Mouse (Mus musculus): Measurements from ENCODE around the gene Dcdc2b. TPM values are rescaled to one million over a fixed set of nuclear protein-coding genes. Genes with fewer than 3 reads are reported as not detected.
A peak's percentile ranks its signal among the peaks of the same experiment; 100 is the strongest.

Dcdc2b gene
- total RNA-seq, 2 experiments from 2014 or later: 4.1 to 4.5 TPM

GRCm38 (mm10) chr4:129622120-129622802 lies 8.2 kb upstream of the Dcdc2b start:
- no peak for DNase-seq (ENCODE audit: low spot score in 2 of 2)

- no peak for DNase-seq (ENCODE audit: low spot score in 2 of 2)
Observed at GRCm38 (mm10) chr4:129621283-129621841, 7.3 kb upstream of the Dcdc2b start.

GRCm38 (mm10) chr4:129620419-129621282 lies 6.6 kb upstream of the Dcdc2b start:
- DNase-seq (ENCODE audit: low spot score in 2 of 2): no peak

GRCm38 (mm10) chr4:129618786-129619691 lies 5.0 kb upstream of the Dcdc2b start, which contains the start of gene Iqcc:
TSS of gene Iqcc (minus strand) at chr4:129619099.
- peak; percentile 96 to 97 for DNase-seq (ENCODE audit: low spot score in 2 of 2)

- DNase-seq (ENCODE audit: low spot score in 2 of 2): no peak
Observed at GRCm38 (mm10) chr4:129618031-129618430, 4.0 kb upstream of the Dcdc2b start.

- DNase-seq (ENCODE audit: low spot score in 2 of 2): no peak
Observed at GRCm38 (mm10) chr4:129617121-129617641, 3.1 kb upstream of the Dcdc2b start.

- no peak for DNase-seq (ENCODE audit: low spot score in 2 of 2)
Observed at GRCm38 (mm10) chr4:129616631-129617030, 2.6 kb upstream of the Dcdc2b start.

- DNase-seq (ENCODE audit: low spot score in 2 of 2): no peak
Observed at GRCm38 (mm10) chr4:129615801-129616290, 1.8 kb upstream of the Dcdc2b start.

GRCm38 (mm10) chr4:129610472-129610871 lies 3.6 kb downstream of the Dcdc2b start:
- DNase-seq (ENCODE audit: low spot score in 2 of 2): no peak

GRCm38 (mm10) chr4:129610026-129610425 lies 4.0 kb downstream of the Dcdc2b start:
- DNase-seq (ENCODE audit: low spot score in 2 of 2): no peak

GRCm38 (mm10) chr4:129609139-129609631 lies 4.9 kb downstream of the Dcdc2b start:
- DNase-seq (ENCODE audit: low spot score in 2 of 2): no peak

GRCm38 (mm10) chr4:129608426-129609025 lies 5.5 kb downstream of the Dcdc2b start:
- DNase-seq (ENCODE audit: low spot score in 2 of 2): peak; percentile 83 to 85

GRCm38 (mm10) chr4:129600233-129601158 lies 13.6 kb downstream of the Dcdc2b start, which contains the start of the genes Eif3i and Tmem234:
TSS of gene Eif3i (minus strand) at chr4:129600648.
TSS of gene Tmem234 (plus strand) at chr4:129600668.
- DNase-seq (ENCODE audit: low spot score in 2 of 2): peak; percentile 79 to 88

GRCm38 (mm10) chr4:129588865-129589264 lies 25.2 kb downstream of the Dcdc2b start:
- DNase-seq (ENCODE audit: low spot score in 2 of 2): no peak

- DNase-seq (ENCODE audit: low spot score in 2 of 2): no peak
Observed at GRCm38 (mm10) chr4:129586943-129587342, 27.1 kb downstream of the Dcdc2b start.

- no peak for DNase-seq (ENCODE audit: low spot score in 2 of 2)
Observed at GRCm38 (mm10) chr4:129585773-129586172, 28.3 kb downstream of the Dcdc2b start.

GRCm38 (mm10) chr4:129584884-129585608 lies 29.0 kb downstream of the Dcdc2b start:
- DNase-seq (ENCODE audit: low spot score in 2 of 2): peak; percentile 79 to 80

GRCm38 (mm10) chr4:129584370-129584769 lies 29.7 kb downstream of the Dcdc2b start:
- DNase-seq (ENCODE audit: low spot score in 2 of 2): no peak

All from left cerebral cortex, adult 18-20 months (tissue).